Mouse (Mus musculus) bone marrow macrophage, adult 2 months (primary cell): ENCODE measurements around the gene Zc3h10.

ENCODE experiments used
- CTCF ChIP-seq: IDR thresholded peaks from 2 replicates; pipeline ENCODE4 v1.5.1; 2012; ENCODE audit warnings: low read depth, mild to moderate bottlenecking, low read length, moderate library complexity
- POLR2A ChIP-seq: IDR thresholded peaks from 2 replicates; pipeline ENCODE4 v1.6.1; 2012; ENCODE audit warnings: mild to moderate bottlenecking, low read depth, low read length, borderline replicate concordance

GRCm38 (mm10) chr10:128518833-128519232, 28.7 kb downstream of the Zc3h10 start:
- peak; percentile 63 for TF ChIP-seq CTCF
- TF ChIP-seq POLR2A = no peak
